Mouse (Mus musculus) common myeloid progenitor, adult 5-6 weeks (primary cell): ENCODE results near the gene Gm364. TPM values are rescaled to one million over a fixed set of nuclear protein-coding genes. Genes with fewer than 3 reads are reported as not detected.

Source experiments
- total RNA-seq: library from RNA; stranded (forward); fragments of 200-1000, 187-1606 nt; gene quantifications from 2 replicates; pipeline ENCODE4 v1.2.3, GENCODE M21; 2017

Gene Gm364
- total RNA-seq, 1 experiment from 2014 or later = not detected

Other genes starting within 250 kb of the Gm364 start
- gene Cd40lg, start 197.0 kb upstream of the Gm364 start, total RNA-seq = not detected in 2 replicates
- gene Arhgef6, start 70.4 kb upstream of the Gm364 start, total RNA-seq = 96.4 and 110 TPM in 2 replicates
- 69.5 and 74.8 TPM in 2 replicates for gene Rbmx, start 16.1 kb upstream of the Gm364 start, total RNA-seq
- gene Gpr101, start 94.6 kb downstream of the Gm364 start, total RNA-seq = not detected in 2 replicates